Mouse (Mus musculus): ENCODE results near the gene Ncam1. TPM values are rescaled to one million over a fixed set of nuclear protein-coding genes. Genes with fewer than 3 reads are reported as not detected.

The Ncam1 gene
- polyA plus RNA-seq, 1 experiment from 2014 or later = 80.0 TPM

DNA sequence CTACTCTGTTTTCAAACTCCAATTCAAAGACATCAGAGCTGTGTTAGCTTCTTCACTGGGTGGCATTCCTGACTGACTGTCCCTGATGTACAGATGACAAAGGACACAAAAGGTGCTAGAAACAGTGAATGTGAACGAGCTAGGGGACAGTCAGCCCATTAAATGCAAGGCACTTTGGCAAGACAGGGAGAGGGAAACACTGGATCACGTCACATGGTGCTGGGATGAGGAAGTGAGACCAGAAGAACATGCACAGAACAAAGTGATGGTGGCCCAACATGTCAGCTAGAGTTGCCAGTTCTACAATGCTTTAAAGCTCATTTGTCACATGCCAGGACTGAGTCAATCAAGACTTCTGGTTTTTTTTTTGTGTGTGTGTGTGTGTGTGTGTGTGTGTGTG lies 247.4 kb downstream of the Ncam1 start:
- no peak for ATAC-seq (ENCODE audit: insufficient number of reproducible peaks, low FRiP score)
- WGBS = 59% methylated on average over 2 of the region's 2 CpGs

DNA sequence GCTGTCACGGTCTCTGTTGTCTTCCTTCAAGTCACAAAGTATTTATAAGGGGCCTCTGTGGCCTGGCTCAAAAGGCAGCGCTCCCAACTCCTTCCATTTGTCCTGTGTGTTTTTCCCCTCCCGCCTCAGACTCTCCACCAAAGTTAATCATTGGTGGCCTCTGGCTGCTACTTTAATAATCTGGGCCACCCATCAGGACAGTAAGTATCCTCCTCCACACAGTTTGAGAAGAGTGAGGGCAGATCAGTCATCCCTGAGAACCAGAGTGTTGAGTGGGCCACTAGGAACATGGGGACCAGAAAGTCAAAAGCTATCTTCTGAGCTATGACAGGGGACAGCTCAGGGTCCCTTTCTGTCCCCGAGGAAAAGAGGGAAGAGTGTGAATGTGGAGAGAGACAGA lies 256.1 kb downstream of the Ncam1 start:
- 0 out of 2 replicates have a peak, but pooled peaks cover 3% of the 10 kb centered on the region for H3K4me1 ChIP-seq (replicated peaks)
- H3K27me3 ChIP-seq (replicated peaks) = no peaks in the 10 kb centered on the region
- H3K4me3 ChIP-seq = no peak overlapping the region
- H3K9me3 ChIP-seq (replicated peaks) = no peaks in the 10 kb centered on the region
- H3K36me3 ChIP-seq = peaks cover 49% of the 10 kb centered on the region
- no peak overlapping the region for H3K27ac ChIP-seq (ENCODE audit: poor library complexity, severe bottlenecking)
- no peak overlapping the region for H3K9ac ChIP-seq
- H3K4me2 ChIP-seq = no peak overlapping the region
- WGBS = 91% methylated on average over 4 of the region's 4 CpGs
- no peak for ATAC-seq (ENCODE audit: insufficient number of reproducible peaks, low FRiP score)

More for the DNA sequence above, 247.4 kb downstream of the Ncam1 start:
- H3K27me3 ChIP-seq (replicated peaks) = no peaks in the 10 kb centered on the region
- H3K9ac ChIP-seq = no peak overlapping the region
- no peaks in the 10 kb centered on the region; the same call in 1 of the 2 replicates for H3K4me1 ChIP-seq (replicated peaks)
- no peaks in the 10 kb centered on the region for H3K9me3 ChIP-seq (replicated peaks)
- H3K36me3 ChIP-seq = peaks cover 3% of the 10 kb centered on the region; the same call in 1 of the 2 replicates
- H3K4me2 ChIP-seq = no peak overlapping the region
- H3K27ac ChIP-seq (ENCODE audit: poor library complexity, severe bottlenecking) = no peak overlapping the region
- no peak overlapping the region for H3K4me3 ChIP-seq

DNA sequence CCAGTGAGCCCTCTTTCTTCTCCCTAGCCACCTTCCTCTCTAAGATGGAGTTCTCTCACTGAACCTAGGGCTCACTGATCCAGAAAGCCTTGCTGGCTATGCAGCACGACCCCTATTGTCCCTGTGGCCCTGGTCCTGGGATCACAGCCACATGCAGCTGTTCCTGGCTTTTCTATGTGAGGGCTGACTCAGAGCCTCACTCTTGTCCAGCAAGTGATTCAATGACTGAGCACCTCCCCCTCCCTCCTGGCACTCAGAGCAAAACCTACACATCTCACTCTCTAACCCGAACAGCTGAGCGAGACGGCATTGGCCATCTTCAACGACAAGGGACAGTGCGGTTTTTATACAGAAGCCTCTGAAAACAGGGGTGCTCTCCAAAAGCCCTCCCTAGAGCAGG lies 260.9 kb downstream of the Ncam1 start:
- WGBS = 76% methylated on average over 6 of the region's 6 CpGs
- H3K4me3 ChIP-seq = no peak overlapping the region
- no peak for ATAC-seq (ENCODE audit: insufficient number of reproducible peaks, low FRiP score)

DNA sequence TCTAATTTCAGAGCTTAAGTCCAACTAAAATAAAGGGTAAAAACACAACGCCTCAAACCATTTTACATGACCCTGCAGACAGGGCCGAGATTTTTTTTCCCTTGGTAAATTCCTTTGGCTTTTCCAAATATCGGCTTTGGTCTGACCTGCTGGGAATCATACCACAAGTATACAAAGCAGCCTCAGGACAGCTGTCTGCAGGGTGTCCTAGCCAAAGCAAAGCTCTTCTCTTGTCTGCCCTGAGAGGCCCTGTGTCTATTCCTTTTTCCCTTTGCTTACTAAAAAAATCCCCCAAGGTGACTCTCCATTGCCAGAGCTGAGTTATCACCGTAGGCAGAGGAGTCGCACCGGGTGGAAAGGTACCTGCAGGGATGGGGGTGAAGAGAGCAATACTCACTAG lies 262.1 kb downstream of the Ncam1 start:
- Histone ChIP-seq H3K9me3 (replicated peaks) (no peaks in the 10 kb centered on the region), H3K4me3 (no peak overlapping the region), H3K27me3 (replicated peaks) (no peaks in the 10 kb centered on the region), H3K27ac (ENCODE audit: poor library complexity, severe bottlenecking) (no peak overlapping the region), H3K36me3 (peaks cover 6% of the 10 kb centered on the region; the same call in 1 of the 2 replicates), H3K4me2 (no peak overlapping the region), H3K4me1 (replicated peaks) (peaks cover 20% of the 10 kb centered on the region), H3K9ac (no peak overlapping the region)
- no peak for ATAC-seq (ENCODE audit: insufficient number of reproducible peaks, low FRiP score)
- 74% methylated on average over 6 of the region's 6 CpGs for WGBS

More for the DNA sequence above, 260.9 kb downstream of the Ncam1 start:
- Histone ChIP-seq H3K27ac (ENCODE audit: poor library complexity, severe bottlenecking) (no peak overlapping the region), H3K36me3 (peaks cover 16% of the 10 kb centered on the region), H3K9ac (no peak overlapping the region), H3K27me3 (replicated peaks) (no peaks in the 10 kb centered on the region), H3K4me2 (no peak overlapping the region), H3K9me3 (replicated peaks) (no peaks in the 10 kb centered on the region), H3K4me1 (replicated peaks) (peaks cover 20% of the 10 kb centered on the region)

DNA sequence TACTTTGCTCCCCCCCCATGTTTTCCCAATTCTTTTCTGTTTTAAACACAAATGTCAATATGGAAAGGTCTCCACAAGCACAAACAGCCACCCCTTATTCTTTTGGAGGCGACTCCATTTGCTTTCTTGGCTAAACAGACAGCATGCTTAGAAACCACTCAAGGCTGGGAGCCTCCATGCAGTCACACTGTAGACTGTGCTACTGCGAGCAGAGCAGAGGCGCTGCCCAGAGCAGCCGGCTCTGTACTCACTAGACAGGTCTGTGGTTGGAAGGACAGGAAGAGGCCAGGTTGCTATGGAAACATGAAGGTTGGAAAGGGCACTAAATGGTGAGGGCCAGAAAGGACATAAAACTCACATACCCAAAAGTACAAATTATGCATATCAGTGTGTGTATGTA lies 263.8 kb downstream of the Ncam1 start:
- Histone ChIP-seq H3K4me1 (replicated peaks) (peaks cover 16% of the 10 kb centered on the region), H3K9ac (no peak overlapping the region), H3K36me3 (no peaks in the 10 kb centered on the region), H3K27me3 (replicated peaks) (no peaks in the 10 kb centered on the region), H3K4me2 (no peak overlapping the region), H3K27ac (ENCODE audit: poor library complexity, severe bottlenecking) (no peak overlapping the region), H3K9me3 (replicated peaks) (no peaks in the 10 kb centered on the region), H3K4me3 (no peak overlapping the region)
- no peak for ATAC-seq (ENCODE audit: insufficient number of reproducible peaks, low FRiP score)
- 58% methylated on average over 4 of the region's 4 CpGs for WGBS

DNA sequence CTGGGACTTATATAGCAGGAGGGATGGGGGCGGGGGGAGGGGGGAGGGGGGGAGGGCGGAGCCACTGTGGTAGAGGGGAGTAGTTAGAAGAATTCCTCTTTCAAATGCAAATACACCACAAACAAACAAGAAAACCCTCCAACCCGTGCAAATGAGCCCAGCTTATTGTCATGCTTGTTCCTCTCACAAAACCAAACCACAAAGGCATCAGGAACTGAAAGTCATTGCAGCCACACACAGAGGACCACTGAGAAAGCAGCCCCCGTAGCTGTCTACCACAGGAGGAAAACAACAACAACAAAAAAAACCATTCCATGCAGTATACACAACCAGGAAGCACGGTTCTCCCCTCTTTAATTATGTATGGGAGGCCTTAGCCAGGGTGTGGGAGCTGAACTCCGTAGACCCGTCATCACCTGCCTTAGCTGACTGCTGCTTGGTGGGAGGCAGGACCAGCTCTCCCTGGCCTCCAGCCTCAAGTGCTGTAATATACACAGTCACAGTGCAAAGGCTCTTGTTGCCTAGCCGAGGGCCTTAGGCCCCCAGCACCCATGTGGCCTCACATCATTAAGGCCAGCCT lies 264.7 kb downstream of the Ncam1 start:
- Histone ChIP-seq H3K4me3 (no peak overlapping the region), H3K9me3 (replicated peaks) (no peaks in the 10 kb centered on the region), H3K36me3 (no peaks in the 10 kb centered on the region), H3K4me1 (replicated peaks) (peaks cover 16% of the 10 kb centered on the region), H3K27me3 (replicated peaks) (no peaks in the 10 kb centered on the region), H3K4me2 (no peak overlapping the region), H3K27ac (ENCODE audit: poor library complexity, severe bottlenecking) (no peak overlapping the region), H3K9ac (no peak overlapping the region)
- no peak for ATAC-seq (ENCODE audit: insufficient number of reproducible peaks, low FRiP score)
- 21% methylated on average over 8 of the region's 8 CpGs for WGBS

DNA sequence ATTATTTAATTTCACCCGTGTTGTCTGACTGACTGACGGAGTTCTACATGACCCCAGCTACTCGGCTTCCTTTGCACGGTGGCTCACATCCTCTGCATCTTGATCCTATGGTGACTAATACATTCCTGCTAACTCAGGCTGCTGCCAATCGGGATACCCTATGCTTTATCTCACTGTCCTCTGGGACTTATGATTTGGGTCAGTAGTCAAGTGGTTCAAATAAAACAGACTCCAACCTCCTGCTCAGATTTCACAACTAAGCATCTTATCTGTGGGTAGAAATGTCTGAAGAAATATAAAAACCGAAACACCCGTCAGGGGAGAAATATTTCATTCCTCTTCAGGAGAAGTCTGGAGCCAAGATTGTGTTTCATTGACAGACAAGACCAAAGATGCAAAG lies 265.3 kb downstream of the Ncam1 start:
- Histone ChIP-seq H3K9me3 (replicated peaks) (no peaks in the 10 kb centered on the region), H3K36me3 (no peaks in the 10 kb centered on the region), H3K9ac (no peak overlapping the region), H3K27me3 (replicated peaks) (no peaks in the 10 kb centered on the region), H3K4me1 (replicated peaks) (peaks cover 16% of the 10 kb centered on the region), H3K4me2 (no peak overlapping the region), H3K27ac (ENCODE audit: poor library complexity, severe bottlenecking) (no peak overlapping the region), H3K4me3 (no peak overlapping the region)
- 42% methylated on average over 7 of the region's 7 CpGs for WGBS
- ATAC-seq (ENCODE audit: insufficient number of reproducible peaks, low FRiP score) = no peak

DNA sequence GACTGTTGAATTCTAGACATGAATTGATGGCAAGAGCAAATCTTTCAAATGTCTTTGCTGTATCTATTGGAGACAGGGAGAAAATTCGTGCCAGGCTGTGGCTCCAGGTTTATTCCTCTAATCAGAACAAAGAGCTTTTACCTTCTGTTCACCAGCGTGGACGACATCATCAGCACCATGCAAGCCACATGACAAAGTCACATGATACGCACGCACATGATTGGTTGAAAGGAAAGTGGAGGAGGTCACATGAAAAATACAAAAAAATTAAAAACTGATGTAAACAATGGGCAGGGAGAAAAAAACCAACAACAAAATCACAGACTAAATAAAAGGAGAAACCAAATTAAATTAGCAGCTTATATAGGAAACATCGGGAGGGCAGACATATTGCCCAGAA lies 266.9 kb downstream of the Ncam1 start:
- ATAC-seq (ENCODE audit: insufficient number of reproducible peaks, low FRiP score) = no peak
- Histone ChIP-seq H3K9ac (no peak overlapping the region), H3K27ac (ENCODE audit: poor library complexity, severe bottlenecking) (no peak overlapping the region), H3K4me1 (replicated peaks) (peaks cover 16% of the 10 kb centered on the region), H3K36me3 (no peaks in the 10 kb centered on the region), H3K27me3 (replicated peaks) (no peaks in the 10 kb centered on the region), H3K9me3 (replicated peaks) (no peaks in the 10 kb centered on the region), H3K4me2 (no peak overlapping the region), H3K4me3 (no peak overlapping the region)
- 86% methylated on average over 6 of the region's 6 CpGs for WGBS

DNA sequence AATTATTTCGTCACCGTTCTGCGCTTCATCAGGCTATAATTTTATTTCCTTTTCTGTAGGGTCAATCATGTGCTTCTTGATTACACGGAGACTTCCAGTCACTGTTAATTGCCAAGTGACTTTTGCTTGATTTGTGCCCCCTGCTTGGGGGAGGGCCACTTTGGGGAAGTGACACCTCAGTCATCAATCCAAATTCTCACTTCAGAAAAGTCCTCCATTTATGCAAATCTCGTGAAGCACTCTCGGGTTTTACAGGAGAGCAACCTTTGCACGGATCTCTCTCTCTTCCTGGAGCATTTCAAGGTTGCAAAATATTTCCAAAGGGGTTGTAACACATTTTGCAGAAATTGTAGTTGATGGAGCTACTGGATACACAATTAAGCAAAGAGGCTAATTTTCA lies 267.5 kb downstream of the Ncam1 start:
- ATAC-seq (ENCODE audit: insufficient number of reproducible peaks, low FRiP score) = no peak
- Histone ChIP-seq H3K4me1 (replicated peaks) (peaks cover 13% of the 10 kb centered on the region), H3K9ac (no peak overlapping the region), H3K27ac (ENCODE audit: poor library complexity, severe bottlenecking) (no peak overlapping the region), H3K4me3 (no peak overlapping the region), H3K36me3 (no peaks in the 10 kb centered on the region), H3K4me2 (no peak overlapping the region), H3K27me3 (replicated peaks) (no peaks in the 10 kb centered on the region), H3K9me3 (replicated peaks) (no peaks in the 10 kb centered on the region)
- 59% methylated on average over 7 of the region's 7 CpGs for WGBS

DNA sequence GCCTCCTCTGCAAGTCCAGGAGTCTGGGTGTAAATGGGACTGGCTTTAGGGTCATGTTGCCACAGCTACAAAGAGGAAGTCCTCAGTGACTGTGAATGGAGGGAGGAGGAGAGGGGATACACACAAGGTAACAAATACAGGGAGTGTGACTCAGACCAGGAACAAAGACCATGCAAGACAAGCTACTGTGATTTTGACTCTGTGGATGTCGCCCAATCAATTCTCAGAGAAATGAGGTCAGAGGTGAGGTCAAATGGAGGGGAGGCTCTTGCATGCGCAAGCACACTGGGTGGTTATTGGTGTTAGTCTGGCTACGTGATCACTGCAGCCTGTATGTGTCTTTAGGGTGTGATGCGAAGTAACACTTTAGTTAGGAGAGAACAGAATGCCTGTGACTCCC lies 268.0 kb downstream of the Ncam1 start:
- H3K9me3 ChIP-seq (replicated peaks) = no peaks in the 10 kb centered on the region
- WGBS = 66% methylated on average over 4 of the region's 4 CpGs
- no peaks in the 10 kb centered on the region for H3K27me3 ChIP-seq (replicated peaks)
- peaks cover 13% of the 10 kb centered on the region for H3K4me1 ChIP-seq (replicated peaks)
- H3K27ac ChIP-seq (ENCODE audit: poor library complexity, severe bottlenecking) = no peak overlapping the region
- H3K9ac ChIP-seq = no peak overlapping the region
- no peaks in the 10 kb centered on the region for H3K36me3 ChIP-seq
- no peak overlapping the region for H3K4me2 ChIP-seq
- ATAC-seq (ENCODE audit: insufficient number of reproducible peaks, low FRiP score) = no peak
- no peak overlapping the region for H3K4me3 ChIP-seq

DNA sequence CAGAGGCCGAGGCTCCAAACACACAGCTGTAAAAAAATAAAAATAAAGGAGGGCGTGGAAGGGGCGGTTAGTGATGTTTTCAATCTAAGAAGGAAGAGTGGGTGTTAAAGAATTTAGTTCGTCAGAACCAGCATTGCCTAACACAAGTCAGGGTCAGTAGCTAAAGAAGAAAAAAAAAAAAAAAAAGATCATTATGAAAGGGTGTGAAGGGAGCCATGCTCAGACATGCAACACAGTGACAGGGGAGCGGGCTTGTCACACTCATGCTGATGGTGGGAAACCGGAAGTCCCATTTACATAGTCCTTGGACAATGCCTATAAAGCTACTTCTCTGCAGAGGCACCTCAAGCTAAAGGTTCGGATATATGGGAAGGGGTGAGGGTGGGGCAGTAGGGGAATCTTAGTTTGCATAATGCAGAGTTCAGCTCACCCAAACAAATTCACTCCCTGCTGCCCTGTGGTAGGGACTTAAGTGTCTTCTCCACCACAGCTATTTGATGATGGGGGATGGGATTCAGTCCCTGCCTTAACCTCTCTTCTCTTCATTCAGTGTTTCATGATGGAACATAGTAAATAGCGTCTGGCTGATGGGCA lies 269.3 kb downstream of the Ncam1 start:
- H3K27ac ChIP-seq (ENCODE audit: poor library complexity, severe bottlenecking) = no peak overlapping the region
- no peak overlapping the region for H3K4me2 ChIP-seq
- H3K9me3 ChIP-seq (replicated peaks) = no peaks in the 10 kb centered on the region
- H3K4me1 ChIP-seq (replicated peaks) = peaks cover 7% of the 10 kb centered on the region
- no peak for ATAC-seq (ENCODE audit: insufficient number of reproducible peaks, low FRiP score)
- H3K9ac ChIP-seq = no peak overlapping the region
- H3K4me3 ChIP-seq = no peak overlapping the region
- 73% methylated on average over 8 of the region's 8 CpGs for WGBS
- no peaks in the 10 kb centered on the region for H3K27me3 ChIP-seq (replicated peaks)
- H3K36me3 ChIP-seq = no peaks in the 10 kb centered on the region

DNA sequence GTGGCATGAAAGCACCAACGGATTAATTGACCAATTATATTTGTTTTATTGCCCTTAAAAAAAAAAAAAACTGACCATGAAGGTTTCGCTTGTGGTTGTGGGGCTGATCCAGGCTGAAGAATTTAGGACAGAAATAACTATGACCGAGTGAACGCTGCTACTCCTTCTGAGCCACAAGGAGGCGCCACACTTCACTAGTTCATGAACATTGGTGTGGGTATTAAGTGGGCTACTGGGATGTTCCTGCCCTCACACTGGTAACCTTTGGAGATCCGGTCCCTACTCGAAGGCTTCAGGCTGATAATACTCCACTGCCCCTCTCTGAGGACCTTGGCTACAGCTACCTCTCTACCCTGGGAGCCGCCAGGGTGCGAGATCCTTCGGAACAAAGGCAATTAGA lies 269.8 kb downstream of the Ncam1 start:
- Histone ChIP-seq H3K9me3 (replicated peaks) (no peaks in the 10 kb centered on the region), H3K4me1 (replicated peaks) (peaks cover 1% of the 10 kb centered on the region), H3K36me3 (no peaks in the 10 kb centered on the region), H3K27me3 (replicated peaks) (no peaks in the 10 kb centered on the region), H3K9ac (no peak overlapping the region), H3K4me3 (no peak overlapping the region), H3K4me2 (no peak overlapping the region), H3K27ac (ENCODE audit: poor library complexity, severe bottlenecking) (no peak overlapping the region)
- ATAC-seq (ENCODE audit: insufficient number of reproducible peaks, low FRiP score) = no peak
- WGBS = 58% methylated on average over 10 of the region's 10 CpGs

Data from heart, embryonic 12.5 days (tissue).